Mouse (Mus musculus): ENCODE measurements around the gene Hint3.

Hint3 gene

GRCm38 (mm10) chr10:30587037-30587436, 42.4 kb downstream of the Hint3 start:
- DNase-seq (ENCODE audit: low read depth, low spot score), result peak; percentile 57

- no peak for DNase-seq (ENCODE audit: low read depth, low spot score)
These were observed 43.7 kb downstream of the Hint3 start for GRCm38 (mm10) chr10:30585691-30586090.

GRCm38 (mm10) chr10:30577670-30578280, 51.7 kb downstream of the Hint3 start:
- no peak for DNase-seq (ENCODE audit: low read depth, low spot score)

GRCm38 (mm10) chr10:30566364-30566763, 63.1 kb downstream of the Hint3 start:
- DNase-seq (ENCODE audit: low read depth, low spot score), result no peak

GRCm38 (mm10) chr10:30564651-30565050, 64.8 kb downstream of the Hint3 start:
- DNase-seq (ENCODE audit: low read depth, low spot score), result no peak
